Mouse (Mus musculus): Measurements from ENCODE around the gene Zfp654.

The Zfp654 gene

GRCm38 (mm10) chr16:64852891-64853290 lies 1.4 kb upstream of the Zfp654 start:
- DNase-seq (ENCODE audit: low spot score in 2 of 2): no peak

GRCm38 (mm10) chr16:64852441-64852871 lies 1.0 kb upstream of the Zfp654 start:
- DNase-seq (ENCODE audit: low spot score in 2 of 2): peak; percentile 41 to 48

- no peak for DNase-seq (ENCODE audit: low spot score in 2 of 2)
Measured at GRCm38 (mm10) chr16:64851085-64851562, 328 bp downstream of the Zfp654 start.

- DNase-seq (ENCODE audit: low spot score in 2 of 2): peak; percentile 62 to 67
Measured at GRCm38 (mm10) chr16:64850287-64851084, 966 bp downstream of the Zfp654 start.

DNA sequence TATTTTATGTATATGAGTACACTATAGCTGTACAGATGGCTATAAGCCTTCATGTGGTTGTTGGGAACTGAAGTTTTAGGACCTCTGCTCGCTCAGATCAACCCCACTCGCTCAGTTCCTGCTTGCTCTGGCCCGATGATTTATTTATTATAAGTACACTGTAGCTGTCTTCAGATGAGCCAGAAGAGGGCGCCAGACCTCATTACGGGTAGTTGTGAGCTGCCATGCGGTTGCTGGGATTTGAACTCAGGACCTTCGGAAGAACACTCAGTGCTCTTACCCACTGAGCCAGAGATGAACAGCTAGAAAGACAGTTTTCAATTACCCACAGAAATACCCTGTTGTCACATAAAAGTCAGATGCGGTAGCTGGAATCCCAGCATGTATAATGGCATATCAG lies 5.5 kb downstream of the Zfp654 start:
- DNase-seq (ENCODE audit: low spot score in 2 of 2): no peak

DNA sequence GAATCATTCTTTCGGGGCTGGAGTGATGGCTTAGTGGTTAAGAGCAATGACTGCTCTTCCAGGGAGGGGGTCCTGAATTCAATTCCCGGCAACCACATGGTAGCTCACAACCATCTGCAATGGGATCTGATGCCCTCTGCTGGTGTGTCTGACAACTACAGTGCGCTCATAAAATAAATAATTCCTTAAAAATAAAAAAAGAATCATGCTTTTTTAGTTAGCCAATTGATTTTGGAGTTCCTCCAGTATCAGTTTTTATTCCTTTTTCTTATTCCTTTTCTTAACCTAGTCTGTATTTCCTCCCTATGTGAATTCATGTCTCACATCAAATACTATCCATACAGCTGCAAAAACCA lies 9.1 kb downstream of the Zfp654 start:
- DNase-seq (ENCODE audit: low spot score in 2 of 2): no peak

GRCm38 (mm10) chr16:64841481-64842373 lies 9.7 kb downstream of the Zfp654 start:
- DNase-seq (ENCODE audit: low spot score in 2 of 2): no peak

DNA sequence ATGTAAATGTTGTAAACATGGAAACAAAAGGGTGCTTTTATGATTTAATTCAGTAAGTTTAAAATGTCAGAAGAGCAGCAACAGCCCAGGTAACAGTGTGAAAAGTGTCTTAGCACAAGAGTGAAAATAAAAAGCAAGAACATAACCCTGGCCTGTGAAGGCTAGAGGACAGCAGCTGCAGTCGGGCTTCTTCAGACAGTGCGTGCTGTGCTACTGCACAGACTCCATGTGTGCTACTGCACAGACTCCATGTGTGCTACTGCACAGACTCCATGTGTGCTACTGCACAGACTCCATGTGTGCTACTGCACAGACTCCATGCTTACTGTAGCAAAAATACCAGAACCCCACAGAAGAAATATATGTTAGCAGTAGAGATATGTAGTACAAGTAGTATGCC lies 14.7 kb downstream of the Zfp654 start:
- DNase-seq (ENCODE audit: low spot score in 2 of 2): no peak

GRCm38 (mm10) chr16:64835996-64836545 lies 15.4 kb downstream of the Zfp654 start:
- DNase-seq (ENCODE audit: low spot score in 2 of 2): no peak

DNA sequence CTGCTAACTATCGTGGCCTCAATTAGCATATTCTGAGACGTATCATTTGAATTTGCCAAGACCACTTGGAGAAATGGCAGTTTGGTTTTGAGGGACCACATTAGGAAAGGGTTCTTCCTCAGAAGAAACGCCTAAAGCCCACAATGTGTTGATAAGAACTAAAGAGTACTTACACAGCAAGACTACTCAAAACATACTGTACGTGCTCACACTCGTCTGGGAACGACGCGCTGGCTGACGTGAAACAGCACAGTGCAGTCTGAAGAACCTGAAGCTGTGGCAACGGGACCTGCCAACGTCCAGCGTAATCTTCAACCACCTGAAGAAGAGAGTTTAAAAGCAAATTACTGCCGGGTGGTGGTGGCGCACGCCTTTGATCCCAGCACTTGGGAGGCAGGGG lies 21.2 kb downstream of the Zfp654 start:
- no peak for DNase-seq (ENCODE audit: low spot score in 2 of 2)

GRCm38 (mm10) chr16:64824474-64824873 lies 27.0 kb downstream of the Zfp654 start:
- no peak for DNase-seq (ENCODE audit: low spot score in 2 of 2)

- DNase-seq (ENCODE audit: low spot score in 2 of 2): no peak
Measured at GRCm38 (mm10) chr16:64823890-64824289, 27.6 kb downstream of the Zfp654 start.

DNA sequence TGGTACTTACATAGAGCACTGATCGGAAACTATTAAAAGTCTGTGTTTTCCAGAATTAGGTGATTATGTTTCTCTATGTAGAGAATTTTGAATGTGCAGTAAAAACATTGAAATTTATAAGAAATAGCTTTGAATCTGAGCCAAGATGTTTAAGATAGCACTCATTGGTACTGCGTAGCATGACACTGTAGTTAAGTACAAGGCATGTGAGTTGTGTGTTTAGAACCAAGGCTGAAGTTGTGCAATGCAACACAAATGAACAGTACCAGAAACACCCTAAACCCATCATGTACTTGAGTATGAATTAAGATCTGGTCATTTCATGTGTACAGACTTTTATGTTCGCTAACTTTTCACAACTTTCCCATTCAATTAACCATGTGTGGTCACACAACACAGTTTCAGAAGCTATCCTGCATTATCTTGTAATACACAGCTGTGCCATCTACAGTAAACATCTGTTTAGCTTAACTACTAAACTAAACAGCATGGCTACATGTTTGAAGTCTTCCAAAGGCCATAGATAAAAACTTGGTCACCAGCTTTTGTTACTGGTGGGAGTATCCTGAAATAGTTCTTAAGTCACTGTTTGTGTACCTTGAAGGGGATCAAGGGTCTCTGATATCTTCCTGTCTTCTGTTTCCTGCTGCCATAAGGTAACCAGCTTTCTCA lies 34.2 kb downstream of the Zfp654 start:
- no peak for DNase-seq (ENCODE audit: low spot score in 2 of 2)

GRCm38 (mm10) chr16:64803041-64803440 lies 48.4 kb downstream of the Zfp654 start:
- no peak for DNase-seq (ENCODE audit: low spot score in 2 of 2)

DNA sequence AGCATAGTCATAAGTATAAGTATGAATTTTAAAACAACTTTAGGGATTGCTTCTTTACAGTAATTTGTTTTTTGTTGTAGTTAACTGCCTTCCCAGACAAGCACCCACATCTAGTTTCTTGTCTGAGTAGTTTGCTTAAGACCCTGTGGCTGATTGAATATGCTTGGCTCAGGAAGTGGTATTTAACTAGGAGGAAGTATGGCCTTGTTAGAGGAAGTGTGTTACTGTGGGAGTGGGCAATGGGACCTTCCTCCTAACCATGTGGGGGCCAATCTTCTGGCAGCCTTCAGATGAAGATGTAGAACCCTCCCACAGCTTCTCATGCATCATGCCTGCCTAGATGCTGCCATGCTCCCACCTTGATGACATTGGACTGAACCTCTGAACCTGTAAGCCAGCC lies 49.8 kb downstream of the Zfp654 start:
- DNase-seq (ENCODE audit: low spot score in 2 of 2): no peak

DNA sequence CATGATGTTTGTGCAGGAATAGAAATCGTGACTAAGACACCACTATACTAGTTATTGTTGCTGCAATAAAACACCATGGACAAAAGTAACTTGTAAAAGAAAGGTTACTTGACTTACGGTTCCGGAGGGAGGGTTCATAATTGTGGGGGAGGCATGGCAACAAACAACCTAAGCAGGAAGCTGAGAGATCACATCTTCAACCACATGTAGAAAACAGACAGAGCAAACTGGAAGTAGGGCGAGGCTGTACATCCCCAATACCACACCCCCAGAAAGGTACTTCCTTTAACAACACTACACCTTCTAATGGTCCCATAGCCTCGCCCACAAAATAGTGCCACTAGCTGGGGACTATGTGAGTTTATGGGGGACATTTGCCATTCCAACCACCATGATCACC lies 51.1 kb downstream of the Zfp654 start:
- DNase-seq (ENCODE audit: low spot score in 2 of 2): no peak

DNA sequence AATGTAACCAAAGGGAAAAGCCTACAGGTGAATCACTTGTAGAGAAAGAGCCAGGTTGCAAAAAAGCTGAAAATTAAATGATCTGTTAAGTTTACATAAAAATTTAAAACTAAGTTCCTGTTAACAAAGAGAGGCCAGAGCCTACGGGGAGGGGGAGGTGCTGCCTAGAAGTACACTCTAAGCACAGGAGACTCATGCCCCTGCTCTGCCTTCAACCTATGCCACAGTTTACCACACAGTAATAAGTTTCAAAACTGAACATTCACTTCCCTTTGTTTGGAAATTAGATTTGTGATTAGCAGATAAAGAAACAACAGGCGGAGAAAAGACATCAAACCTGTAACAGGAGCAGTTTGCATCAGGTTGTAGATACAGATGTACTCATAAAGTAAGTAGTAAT lies 56.6 kb downstream of the Zfp654 start:
- DNase-seq (ENCODE audit: low spot score in 2 of 2): no peak

DNA sequence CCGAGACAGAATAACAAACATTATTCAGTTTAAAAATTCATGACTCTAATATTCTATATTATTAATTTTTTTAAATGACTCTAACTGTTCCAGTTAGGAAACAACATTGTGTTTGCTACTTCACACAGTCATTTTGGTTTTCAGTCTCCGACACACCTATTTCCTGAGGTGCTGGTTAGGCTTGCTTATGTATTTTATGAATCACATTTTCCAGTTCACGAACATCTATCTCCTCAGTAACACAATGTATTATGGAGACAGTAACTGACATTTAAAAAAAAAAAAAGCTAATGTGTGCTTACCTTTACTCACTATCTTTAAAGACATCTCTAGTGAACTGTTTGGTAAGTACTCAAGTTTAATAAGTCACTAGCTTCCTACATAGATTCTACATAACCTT lies 61.7 kb downstream of the Zfp654 start:
- DNase-seq (ENCODE audit: low spot score in 2 of 2): no peak

DNA sequence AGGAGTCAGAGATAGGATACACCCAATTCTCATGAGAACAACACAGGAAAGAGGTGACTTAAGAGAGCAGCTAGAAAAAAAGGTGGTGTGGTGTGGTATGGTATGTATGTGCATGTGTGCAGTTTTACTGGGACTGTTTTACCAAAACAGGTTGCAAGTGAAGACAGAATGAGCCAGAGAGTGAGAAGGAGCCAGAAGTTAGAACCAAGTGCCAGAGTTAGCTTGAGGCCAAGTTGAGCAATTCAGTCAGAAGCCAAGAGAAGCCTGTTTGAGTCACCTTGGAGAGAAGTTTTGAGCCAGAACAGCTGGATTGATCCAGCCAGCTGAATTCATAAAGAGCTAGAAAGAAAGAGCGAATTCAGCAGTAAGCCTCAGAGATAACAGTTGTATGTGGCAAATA lies 75.9 kb downstream of the Zfp654 start:
- no peak for DNase-seq (ENCODE audit: low spot score in 2 of 2)

- no peak for DNase-seq (ENCODE audit: low spot score in 2 of 2)
Measured at GRCm38 (mm10) chr16:64771431-64771818, 80.0 kb downstream of the Zfp654 start.

- DNase-seq (ENCODE audit: low spot score in 2 of 2): peak; percentile 93
Measured at GRCm38 (mm10) chr16:64770521-64771430, 80.7 kb downstream of the Zfp654 start, which contains the start of gene 4930453N24Rik. TSS of gene 4930453N24Rik (minus strand) at chr16:64771161.

Measured in right cerebral cortex, postnatal 10 days (tissue).